Mouse (Mus musculus): ENCODE measurements at regions not wholly inside any gene's neighbourhood (a gene's known extent, or its start where the extent isn't known, plus 50 kb on each side); places are given as distances from the start of the nearest gene placed in this dataset.

DNA sequence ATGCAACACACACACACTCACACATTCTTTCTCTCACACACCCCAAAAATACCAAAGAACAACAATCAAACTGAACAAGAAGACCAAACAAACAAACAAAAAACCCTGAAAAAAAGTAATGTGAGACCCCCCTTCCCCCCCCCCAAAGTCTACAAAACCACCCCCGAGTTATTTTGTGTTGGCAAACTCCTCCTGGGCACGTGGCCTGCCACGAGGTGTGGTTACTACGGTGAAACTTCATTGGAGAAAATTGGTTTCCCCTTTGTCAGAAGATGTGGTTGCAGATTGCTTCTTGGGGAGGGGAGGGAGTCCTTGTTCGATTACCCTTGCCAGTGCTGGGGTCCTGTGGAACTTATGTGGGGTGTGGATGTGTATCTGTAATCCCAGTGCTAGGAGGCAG lies 82.3 kb upstream of the S1pr3 start:
- no peak overlapping the region for H3K27ac ChIP-seq
- no peaks in the 10 kb centered on the region for H3K27me3 ChIP-seq (replicated peaks)
- H3K9ac ChIP-seq, result no peak overlapping the region
- WGBS, result 70% methylated on average over 5 of the region's 5 CpGs
- no peaks in the 10 kb centered on the region for H3K36me3 ChIP-seq (replicated peaks)
- no peak overlapping the region for H3K4me2 ChIP-seq
- H3K4me3 ChIP-seq, result no peak overlapping the region
- no peaks in the 10 kb centered on the region for H3K4me1 ChIP-seq
- H3K9me3 ChIP-seq, result no peaks in the 10 kb centered on the region
- no peak for ATAC-seq (replicated peaks)

DNA sequence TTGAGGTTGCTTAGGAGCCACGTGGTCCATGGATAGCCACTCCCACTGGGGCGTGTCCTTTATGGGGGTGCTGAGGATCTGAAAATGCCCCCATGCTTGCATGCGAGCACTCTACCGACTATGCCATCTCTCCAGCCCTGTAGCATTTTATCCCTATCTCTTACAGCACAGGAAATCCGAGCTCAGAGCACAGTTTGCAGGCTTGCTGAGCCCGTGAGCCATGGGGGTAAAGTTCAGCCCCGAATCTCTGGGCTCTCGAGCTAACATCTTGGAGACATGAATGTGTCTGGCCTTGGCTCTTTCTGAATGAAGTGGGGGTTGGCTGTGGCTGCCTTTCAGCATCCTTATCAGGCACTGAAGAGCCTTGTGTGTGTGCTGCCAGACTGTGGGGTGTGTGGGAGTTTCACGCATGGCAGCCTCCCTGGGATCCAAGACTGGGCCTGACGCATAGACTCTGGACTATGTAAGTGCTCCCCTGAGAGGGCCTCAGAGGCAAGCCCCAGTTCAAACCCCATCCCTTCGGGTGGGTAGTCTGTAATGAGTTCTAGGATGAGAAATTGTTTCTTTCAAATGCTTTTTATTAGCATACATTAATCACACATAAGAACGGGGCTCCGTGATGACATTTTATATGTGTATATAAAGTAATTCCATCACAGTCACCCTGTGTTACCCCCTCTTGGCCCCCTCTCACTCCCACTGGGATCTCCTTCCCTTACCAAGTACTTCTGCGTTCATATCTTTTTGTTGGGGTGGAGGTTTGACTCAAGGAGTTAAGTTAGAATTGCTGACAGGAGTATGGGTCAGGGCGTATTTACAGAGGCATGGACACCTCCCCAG lies 80.1 kb upstream of the S1pr3 start:
- Histone ChIP-seq H3K36me3 (replicated peaks) (no peaks in the 10 kb centered on the region), H3K27me3 (replicated peaks) (no peaks in the 10 kb centered on the region), H3K4me3 (no peak overlapping the region), H3K4me2 (no peak overlapping the region), H3K9ac (no peak overlapping the region), H3K4me1 (no peaks in the 10 kb centered on the region), H3K9me3 (no peaks in the 10 kb centered on the region), H3K27ac (no peak overlapping the region)
- WGBS, result 57% methylated on average over 15 of the region's 15 CpGs
- peak; percentile 58 for ATAC-seq (replicated peaks)

GRCm38 (mm10) chr13:51328971-51329346 lies 79.5 kb upstream of the S1pr3 start:
- H3K4me2 ChIP-seq, result no peak overlapping the region
- no peaks in the 10 kb centered on the region for H3K27me3 ChIP-seq (replicated peaks)
- H3K27ac ChIP-seq, result no peak overlapping the region
- 44% methylated on average over 8 of the region's 8 CpGs for WGBS
- H3K4me3 ChIP-seq, result no peak overlapping the region
- no peak; the same call in 1 of the 2 replicates for ATAC-seq (replicated peaks)
- H3K9ac ChIP-seq, result no peak overlapping the region
- no peaks in the 10 kb centered on the region for H3K9me3 ChIP-seq
- no peaks in the 10 kb centered on the region for H3K4me1 ChIP-seq
- H3K36me3 ChIP-seq (replicated peaks), result no peaks in the 10 kb centered on the region

- no peak overlapping the region for H3K9ac ChIP-seq
Observed at GRCm38 (mm10) chr13:51329717-51330116, 78.7 kb upstream of the S1pr3 start.

DNA sequence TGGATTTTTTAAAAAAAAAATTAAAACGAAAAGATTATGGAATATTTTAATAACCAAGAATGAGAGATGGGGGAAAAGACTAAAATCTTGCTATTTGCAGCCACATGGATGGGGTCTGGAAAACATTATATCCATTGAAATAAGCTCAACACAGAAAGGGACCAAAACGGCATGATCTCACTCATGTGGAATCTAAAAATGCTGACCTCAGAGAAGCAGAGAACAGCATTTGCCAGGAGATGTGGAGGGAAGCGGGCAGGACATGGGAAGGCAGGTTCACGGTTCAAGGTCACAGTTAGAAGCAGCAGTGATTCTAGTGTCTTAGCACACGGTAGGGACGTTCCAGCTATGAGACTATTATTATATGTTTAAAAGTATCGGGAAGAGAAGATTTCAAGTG lies 76.2 kb upstream of the S1pr3 start:
- Histone ChIP-seq H3K36me3 (replicated peaks) (no peaks in the 10 kb centered on the region), H3K9me3 (no peaks in the 10 kb centered on the region), H3K4me1 (no peaks in the 10 kb centered on the region), H3K27ac (no peak overlapping the region), H3K4me3 (no peak overlapping the region), H3K9ac (no peak overlapping the region), H3K4me2 (no peak overlapping the region), H3K27me3 (replicated peaks) (no peaks in the 10 kb centered on the region)
- 78% methylated on average over 7 of the region's 7 CpGs for WGBS
- no peak for ATAC-seq (replicated peaks)

More at GRCm38 (mm10) chr13:51329717-51330116, 78.7 kb upstream of the S1pr3 start:
- Histone ChIP-seq H3K36me3 (replicated peaks) (no peaks in the 10 kb centered on the region), H3K27me3 (replicated peaks) (no peaks in the 10 kb centered on the region), H3K9me3 (no peaks in the 10 kb centered on the region), H3K4me2 (no peak overlapping the region), H3K4me1 (no peaks in the 10 kb centered on the region), H3K27ac (no peak overlapping the region), H3K4me3 (no peak overlapping the region)
- no peak for ATAC-seq (replicated peaks)

DNA sequence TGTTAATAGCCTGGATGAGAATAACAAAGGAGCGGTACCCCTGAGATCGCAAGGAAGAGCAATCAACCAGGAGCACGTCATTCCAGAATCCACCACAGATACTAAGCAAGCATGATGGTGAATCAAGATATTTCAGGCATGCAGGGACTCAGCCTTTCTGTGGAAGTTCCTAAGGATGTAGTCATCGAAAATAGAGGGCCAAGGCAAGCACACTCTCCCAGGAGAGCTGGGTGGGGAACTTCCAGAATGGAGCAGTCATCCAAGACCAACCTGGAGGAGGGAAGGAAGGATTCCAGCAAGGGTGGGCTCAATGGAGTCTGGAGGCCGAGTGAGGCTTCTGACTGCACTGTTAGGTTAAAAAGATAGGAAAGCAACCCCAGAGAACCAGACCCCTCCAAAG lies 75.0 kb upstream of the S1pr3 start:
- Histone ChIP-seq H3K4me2 (no peak overlapping the region), H3K36me3 (replicated peaks) (no peaks in the 10 kb centered on the region), H3K27me3 (replicated peaks) (no peaks in the 10 kb centered on the region), H3K4me1 (no peaks in the 10 kb centered on the region), H3K27ac (no peak overlapping the region), H3K9ac (no peak overlapping the region), H3K4me3 (no peak overlapping the region), H3K9me3 (no peaks in the 10 kb centered on the region)
- ATAC-seq (replicated peaks), result no peak
- 87% methylated on average over 5 of the region's 5 CpGs for WGBS

GRCm38 (mm10) chr13:51336726-51337125 lies 71.7 kb upstream of the S1pr3 start:
- no peak overlapping the region for H3K9ac ChIP-seq
- ATAC-seq (replicated peaks), result no peak
- H3K4me2 ChIP-seq, result no peak overlapping the region
- H3K27me3 ChIP-seq (replicated peaks), result no peaks in the 10 kb centered on the region
- H3K4me1 ChIP-seq, result no peaks in the 10 kb centered on the region
- no peaks in the 10 kb centered on the region for H3K36me3 ChIP-seq (replicated peaks)
- WGBS, result 68% methylated on average over 5 of the region's 5 CpGs
- no peaks in the 10 kb centered on the region for H3K9me3 ChIP-seq
- no peak overlapping the region for H3K4me3 ChIP-seq
- no peak overlapping the region for H3K27ac ChIP-seq

DNA sequence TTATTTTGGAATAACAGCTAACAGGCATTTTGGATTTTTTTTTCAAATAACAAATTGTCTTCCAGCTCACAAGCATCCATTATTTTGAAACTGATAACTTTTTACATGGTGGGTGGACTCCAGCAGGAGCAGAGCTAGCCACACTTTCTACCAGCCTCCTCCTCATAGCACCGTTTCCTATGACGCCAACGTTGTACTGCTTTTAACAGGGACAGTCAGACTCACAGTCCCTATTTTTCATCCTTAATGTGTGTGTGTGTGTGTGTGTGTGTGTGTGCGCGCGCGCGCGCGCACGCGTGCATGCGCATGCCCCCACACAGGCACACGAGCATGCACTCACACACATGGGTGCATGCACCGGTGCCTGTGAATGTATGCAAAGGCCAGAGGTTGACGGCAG lies 70.5 kb upstream of the S1pr3 start:
- Histone ChIP-seq H3K4me3 (no peak overlapping the region), H3K27ac (no peak overlapping the region), H3K4me2 (no peak overlapping the region), H3K9ac (no peak overlapping the region), H3K4me1 (no peaks in the 10 kb centered on the region), H3K9me3 (no peaks in the 10 kb centered on the region), H3K27me3 (replicated peaks) (no peaks in the 10 kb centered on the region), H3K36me3 (replicated peaks) (no peaks in the 10 kb centered on the region)
- no peak for ATAC-seq (replicated peaks)
- WGBS, result 96% methylated on average over 16 of the region's 16 CpGs

DNA sequence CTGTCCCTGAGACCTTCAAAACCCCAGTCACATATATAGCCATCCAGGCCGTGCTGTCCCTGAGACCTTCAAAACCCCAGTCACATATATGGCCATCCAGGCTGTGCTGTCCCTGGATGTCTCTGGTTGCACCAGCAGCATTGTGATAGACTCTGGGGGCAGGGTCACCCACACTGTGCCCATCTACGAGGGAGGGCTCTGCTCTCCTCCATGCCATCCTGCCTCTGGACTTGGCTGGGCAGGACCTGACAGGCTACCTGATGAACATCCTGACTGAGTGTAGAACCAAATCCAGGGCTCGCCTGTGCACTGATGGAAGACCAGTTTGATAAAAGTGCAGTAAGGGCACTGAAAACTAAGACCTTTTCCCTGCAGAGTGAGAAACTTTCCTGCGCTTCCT lies 63.1 kb upstream of the S1pr3 start:
- H3K4me1 ChIP-seq, result peaks cover 12% of the 10 kb centered on the region
- H3K9me3 ChIP-seq, result no peaks in the 10 kb centered on the region
- no peak overlapping the region for H3K4me2 ChIP-seq
- no peak overlapping the region for H3K9ac ChIP-seq
- H3K27ac ChIP-seq, result no peak overlapping the region; the same call in 1 of the 2 replicates
- ATAC-seq (replicated peaks), result no peak
- WGBS, result 65% methylated on average over 4 of the region's 4 CpGs
- H3K27me3 ChIP-seq (replicated peaks), result no peaks in the 10 kb centered on the region
- no peaks in the 10 kb centered on the region for H3K36me3 ChIP-seq (replicated peaks)
- no peak overlapping the region for H3K4me3 ChIP-seq

- no peak overlapping the region; the same call in 1 of the 2 replicates for H3K9ac ChIP-seq
- H3K4me3 ChIP-seq, result no peak overlapping the region
- WGBS, result 15% methylated on average over 8 of the region's 8 CpGs
- H3K9me3 ChIP-seq, result no peaks in the 10 kb centered on the region
- no peaks in the 10 kb centered on the region for H3K36me3 ChIP-seq (replicated peaks)
- peak; percentile 77 for ATAC-seq (replicated peaks)
- H3K4me1 ChIP-seq, result peaks cover 12% of the 10 kb centered on the region
- no peak overlapping the region for H3K4me2 ChIP-seq
- H3K27me3 ChIP-seq (replicated peaks), result no peaks in the 10 kb centered on the region
- peak overlapping the region; percentile 48; the same call in 1 of the 2 replicates for H3K27ac ChIP-seq
Observed at GRCm38 (mm10) chr13:51345839-51346550, 62.4 kb upstream of the S1pr3 start.

DNA sequence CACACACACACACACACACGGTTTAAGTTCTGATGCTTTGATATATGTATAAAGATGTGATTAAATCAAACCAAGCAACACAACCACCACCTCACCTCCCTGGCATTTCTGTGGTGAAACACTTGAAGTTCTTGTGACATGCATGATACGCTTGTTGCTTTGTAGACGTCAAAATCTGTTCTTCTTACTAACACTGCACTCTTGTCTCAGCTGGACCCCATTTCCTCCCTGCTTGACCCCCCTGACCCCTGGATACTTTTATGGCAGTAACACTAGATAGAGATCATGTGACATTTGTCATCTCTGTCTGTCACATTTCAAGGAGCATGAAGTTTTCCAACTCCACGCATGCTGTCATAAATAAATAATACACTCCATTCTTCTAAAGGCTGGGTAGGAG lies 59.7 kb upstream of the S1pr3 start:
- no peaks in the 10 kb centered on the region for H3K27me3 ChIP-seq (replicated peaks)
- no peak overlapping the region for H3K27ac ChIP-seq
- peaks cover 12% of the 10 kb centered on the region for H3K4me1 ChIP-seq
- WGBS, result 70% methylated on average over 4 of the region's 4 CpGs
- H3K4me3 ChIP-seq, result no peak overlapping the region
- H3K36me3 ChIP-seq (replicated peaks), result no peaks in the 10 kb centered on the region
- no peak overlapping the region for H3K4me2 ChIP-seq
- no peak overlapping the region for H3K9ac ChIP-seq
- no peak for ATAC-seq (replicated peaks)
- H3K9me3 ChIP-seq, result no peaks in the 10 kb centered on the region

GRCm38 (mm10) chr13:51349818-51350551 lies 58.5 kb upstream of the S1pr3 start:
- H3K9me3 ChIP-seq, result no peaks in the 10 kb centered on the region
- ATAC-seq (replicated peaks), result no peak
- no peak overlapping the region for H3K27ac ChIP-seq
- H3K9ac ChIP-seq, result no peak overlapping the region
- 89% methylated on average over 11 of the region's 11 CpGs for WGBS
- no peak overlapping the region for H3K4me3 ChIP-seq
- H3K36me3 ChIP-seq (replicated peaks), result no peaks in the 10 kb centered on the region
- no peak overlapping the region for H3K4me2 ChIP-seq
- H3K27me3 ChIP-seq (replicated peaks), result no peaks in the 10 kb centered on the region
- peaks cover 12% of the 10 kb centered on the region for H3K4me1 ChIP-seq

All from midbrain, embryonic 15.5 days (tissue).